Mouse (Mus musculus) embryo, embryonic 10 days (tissue): ENCODE measurements around the gene Mrpl58.
A peak's percentile ranks its signal among the peaks of the same experiment; 100 is the strongest.

ENCODE experiments used
- DNase-seq: peaks from one replicate; pipeline ENCODE4 v3.0.0-alpha.2; 2015; ENCODE audit warnings: low spot score

Gene Mrpl58

DNA sequence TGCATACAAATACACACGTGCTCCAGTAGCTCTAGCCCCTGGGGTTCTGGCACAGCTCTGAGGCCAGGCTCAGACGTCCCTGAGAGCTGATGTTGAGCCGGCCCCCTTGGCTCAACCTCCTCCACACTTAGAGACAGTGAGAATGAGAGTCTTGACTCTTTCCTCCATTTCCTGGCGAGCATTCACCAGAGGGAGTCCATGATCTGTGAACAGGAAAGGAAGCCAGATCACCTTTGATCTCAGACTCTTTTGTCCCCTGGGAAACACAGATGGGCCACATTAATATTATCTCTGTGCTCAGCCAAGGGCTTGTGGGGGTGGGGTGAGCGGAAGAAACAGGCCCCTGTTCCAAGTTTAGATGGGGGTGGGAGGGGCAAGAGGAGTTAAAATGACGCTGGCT is 53.9 kb downstream of the Mrpl58 start:
- peak; percentile 41 for DNase-seq

DNA sequence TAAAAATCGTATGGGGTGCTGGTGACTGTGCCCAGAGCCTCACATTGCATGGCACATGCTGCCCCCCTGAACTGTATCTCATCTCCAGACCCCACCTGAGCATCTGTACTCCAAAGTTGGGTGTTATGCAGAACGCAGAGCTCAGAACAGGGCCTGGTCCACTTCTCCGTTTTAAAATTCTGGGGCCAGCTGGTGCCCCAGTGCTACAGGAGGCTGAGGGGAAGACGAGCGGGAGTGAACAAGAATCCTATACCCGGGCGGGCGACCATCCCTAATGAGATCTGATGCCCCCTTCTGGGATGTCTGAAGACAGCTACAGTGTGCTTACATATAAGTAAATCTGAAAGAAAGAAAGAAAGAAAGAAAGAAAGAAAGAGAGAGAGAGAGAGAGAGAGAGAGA is 57.4 kb downstream of the Mrpl58 start:
- DNase-seq: no peak

DNA sequence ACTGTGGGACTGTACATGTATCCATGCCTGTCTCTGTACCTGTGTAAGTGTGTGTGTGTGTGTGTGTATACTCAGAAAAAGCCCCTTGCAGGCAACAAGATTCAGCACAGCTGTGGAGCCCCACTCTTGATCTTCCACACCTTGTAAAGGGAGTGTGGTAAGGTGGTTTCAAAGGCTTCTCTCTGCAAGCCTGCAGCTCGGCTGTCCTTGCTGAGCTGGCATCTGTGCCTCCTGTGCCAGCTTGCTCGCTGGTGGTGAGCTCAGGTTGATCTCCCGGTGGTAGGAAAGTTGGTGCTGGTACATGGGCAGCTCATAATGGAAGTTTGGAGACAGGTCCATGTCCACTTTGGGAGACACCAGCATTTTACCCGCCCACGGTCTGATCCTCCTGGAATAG is 58.3 kb downstream of the Mrpl58 start:
- no peak for DNase-seq
